14 mouse cellular contexts compared by ENCODE assay signal in genomic region chr6:119224451-119225195, GRCm38 (mm10). TPM values are rescaled to one million over a fixed set of nuclear protein-coding genes. Genes with fewer than 3 reads are reported as not detected.
DNase-seq lines count a peak whose midpoint lies in the region; ATAC-seq and TF ChIP-seq lines count a peak whose summit lies in the region.
"Had no signal": no experiment of that assay in that cellular context is flagged by ENCODE, and none has a peak within 500 bp of the region (broad histone marks: within the 10 kb centered on the region; RNA-seq: fewer than 3 reads in every experiment).

No protein-coding gene starts in this region.

- H3K36me3 ChIP-seq in forebrain, postnatal 0 days (ENCODE audit: insufficient read depth), result peaks cover 8% of the 10 kb centered on the region; the same call in 1 of the 2 replicates
- H3K36me3 ChIP-seq in neural tube, embryonic 15.5 days, result peaks cover 8% of the 10 kb centered on the region; the same call in 1 of the 2 replicates

- peak overlapping the region; percentile 15; the same call in 1 of the 2 replicates for H3K27ac ChIP-seq in forebrain, postnatal 0 days (ENCODE audit: low read depth, low read length)
- peak overlapping the region; percentile 70 for H3K27ac ChIP-seq in neural tube, embryonic 15.5 days (replicated peaks)
- H3K27ac ChIP-seq: heart, adult 2 months had no signal

- no peak for DNase-seq in frontal cortex, postnatal 36 days (ENCODE audit: low spot score in 2 of 2)
- DNase-seq in right cerebral cortex, postnatal 10 days (ENCODE audit: low spot score in 2 of 2), result peak; percentile 66 to 73
- DNase-seq in right cerebral cortex, adult 2 months (ENCODE audit: low spot score in 2 of 2), result no peak
- DNase-seq in forebrain, postnatal 0 days, result peak; percentile 65
- no peak for DNase-seq in urinary bladder, postnatal 25 days (ENCODE audit: low spot score)
- DNase-seq: heart, adult 2 months; kidney, postnatal 14 days; lung, adult 18-20 months; thymus, postnatal 25 days had no signal

- 0 out of 2 replicates have a peak, but pooled peaks cover 10% of the 10 kb centered on the region for H3K4me1 ChIP-seq in forebrain, postnatal 0 days (ENCODE audit: insufficient read depth)
- peaks cover 26% of the 10 kb centered on the region for H3K4me1 ChIP-seq in neural tube, embryonic 15.5 days

- H3K9ac ChIP-seq in forebrain, postnatal 0 days, result peak overlapping the region; percentile 2; the same call in 1 of the 2 replicates
- H3K9ac ChIP-seq in neural tube, embryonic 15.5 days (replicated peaks), result no peak overlapping the region

- TF ChIP-seq CTCF in forebrain, postnatal 0 days (IDR thresholded peaks at IDR 0.05; ENCODE audit: low read depth), result no peak

- WGBS in forebrain, postnatal 0 days, result 21% methylated on average over 13 of the region's 13 CpGs
- 30% methylated on average over 13 of the region's 13 CpGs for WGBS in neural tube, embryonic 15.5 days

- no peaks in the 10 kb centered on the region for H3K27me3 ChIP-seq in forebrain, postnatal 0 days (ENCODE audit: insufficient read depth, low read length)
- no peaks in the 10 kb centered on the region for H3K27me3 ChIP-seq in neural tube, embryonic 15.5 days (replicated peaks)

- peak overlapping the region; percentile 14; the same call in 1 of the 2 replicates for H3K4me2 ChIP-seq in forebrain, postnatal 0 days (ENCODE audit: low read depth)
- peak overlapping the region; percentile 17; the same call in 1 of the 2 replicates for H3K4me2 ChIP-seq in neural tube, embryonic 15.5 days

- ATAC-seq in frontal cortex, adult (ENCODE audit: low TSS enrichment), result peak; percentile 7; the same call in 1 of the 2 replicates
- ATAC-seq in forebrain, postnatal 0 days, result peak; percentile 74
- peak; percentile 70; the same call in 1 of the 2 replicates for ATAC-seq in neural tube, embryonic 15.5 days (ENCODE audit: low FRiP score)
- ATAC-seq in granulocyte monocyte progenitor cell, adult 5-6 weeks (replicated peaks; ENCODE audit: poor library complexity, severe bottlenecking), result no peak

- no peak overlapping the region for H3K4me3 ChIP-seq in forebrain, postnatal 0 days (ENCODE audit: low read depth, low read length)
- no peak overlapping the region for H3K4me3 ChIP-seq in neural tube, embryonic 15.5 days (replicated peaks)
- H3K4me3 ChIP-seq: erythroblast, embryonic 14.5 days; heart, adult 2 months had no signal

- no peaks in the 10 kb centered on the region for H3K9me3 ChIP-seq in forebrain, postnatal 0 days (ENCODE audit: low read length)
- H3K9me3 ChIP-seq in neural tube, embryonic 15.5 days (replicated peaks), result no peaks in the 10 kb centered on the region

RNA-seq across cellular contexts. Expression of gene Cacna2d4, which starts 11.7 kb away (rescaled TPM):
- total RNA-seq in forebrain, postnatal 0 days (2014; rRNA removed), result 0.31 and 0.62 TPM in 2 replicates
- polyA plus RNA-seq in forebrain, postnatal 0 days (2015; fragmentation: Nextera tagmentation; extraction: Ambion mirVana), result 0.48 and 0.55 TPM in 2 replicates
- polyA plus RNA-seq in neural tube, embryonic 15.5 days (2015; fragmentation: Nextera tagmentation; extraction: Ambion mirVana), result 0.40 and 1.2 TPM in 2 replicates
- 0.19 TPM in 1 of 2 replicates, not detected in the other for total RNA-seq in granulocyte monocyte progenitor cell, adult 5-6 weeks (2014; fragmentation: Nextera tagmentation)
- total RNA-seq in granulocyte monocyte progenitor cell, adult 5-6 weeks (2017), result 0.10 and 0.13 TPM in 2 replicates
- total RNA-seq: heart, adult 2 months had no signal
- polyA plus RNA-seq: erythroblast, embryonic 14.5 days had no signal

RNA-seq across cellular contexts. Expression of gene Cacna1c, which starts 28.4 kb away (rescaled TPM):
- 36.2 and 43.3 TPM in 2 replicates for total RNA-seq in forebrain, postnatal 0 days (2014; rRNA removed)
- 3.2 and 4.2 TPM in 2 replicates for polyA plus RNA-seq in forebrain, postnatal 0 days (2015; fragmentation: Nextera tagmentation; extraction: Ambion mirVana)
- polyA plus RNA-seq in neural tube, embryonic 15.5 days (2015; fragmentation: Nextera tagmentation; extraction: Ambion mirVana), result 7.1 and 7.4 TPM in 2 replicates
- not detected in 2 replicates for total RNA-seq in granulocyte monocyte progenitor cell, adult 5-6 weeks (2014; fragmentation: Nextera tagmentation)
- total RNA-seq in granulocyte monocyte progenitor cell, adult 5-6 weeks (2017), result not detected in 2 replicates
- total RNA-seq: hematopoietic stem cell, adult 5-6 weeks had no signal

RNA-seq across cellular contexts. Expression of gene Dcp1b, which starts 49.6 kb away (rescaled TPM):
- 24.0 and 29.6 TPM in 2 replicates for total RNA-seq in forebrain, postnatal 0 days (2014; rRNA removed)
- 12.3 and 12.5 TPM in 2 replicates for polyA plus RNA-seq in forebrain, postnatal 0 days (2015; fragmentation: Nextera tagmentation; extraction: Ambion mirVana)
- polyA plus RNA-seq in neural tube, embryonic 15.5 days (2015; fragmentation: Nextera tagmentation; extraction: Ambion mirVana), result 11.0 and 11.3 TPM in 2 replicates
- 12.2 and 12.8 TPM in 2 replicates for total RNA-seq in granulocyte monocyte progenitor cell, adult 5-6 weeks (2014; fragmentation: Nextera tagmentation)
- 8.6 and 10.3 TPM in 2 replicates for total RNA-seq in granulocyte monocyte progenitor cell, adult 5-6 weeks (2017)

Comparison
In these comparisons a context has a peak if more than half of its experiments do, and no peak if none do; other contexts are left out.
1. DNase-seq: peak in right cerebral cortex, postnatal 10 days (2 of 2) and forebrain, postnatal 0 days (single experiment); none in frontal cortex, postnatal 36 days (0 of 2), right cerebral cortex, adult 2 months (0 of 2) and urinary bladder, postnatal 25 days (single experiment).
2. RNA of gene Cacna1c, which starts 28.4 kb away (total RNA-seq): 36.2 to 43.3 TPM in forebrain, postnatal 0 days; not detected in granulocyte monocyte progenitor cell, adult 5-6 weeks; every median in the first group is over 10 times any median in the second.